Mouse (Mus musculus) spleen, postnatal 14 days (tissue): ENCODE data around the gene Apom.
"Not testable (repeated sequence)": the region's sequence is repeated elsewhere in the genome, so short reads cannot be mapped to it uniquely, and the experiment has no call there.

Experiments
- DNase-seq, 2 experiments: peaks; one replicate each; pipeline ENCODE4 v3.0.0; 2021 to 2022; ENCODE audit warnings: low spot score in 2 of 2

Apom gene

GRCm38 (mm10) chr17:35127017-35127416, 4.8 kb downstream of the Apom start:
- DNase-seq, result no peak

GRCm38 (mm10) chr17:35126206-35126611, 5.6 kb downstream of the Apom start, which contains the start of gene D17H6S53E:
TSS of gene D17H6S53E (plus strand) at chr17:35126373.
- DNase-seq, result peak; percentile 63 to 66

- no peak for DNase-seq
Observed at GRCm38 (mm10) chr17:35125578-35125977, 6.3 kb downstream of the Apom start.

GRCm38 (mm10) chr17:35125081-35125480, 6.8 kb downstream of the Apom start:
- no peak for DNase-seq

GRCm38 (mm10) chr17:35124261-35124896, 7.5 kb downstream of the Apom start:
- not testable (repeated sequence) for DNase-seq

GRCm38 (mm10) chr17:35123287-35123686, 8.6 kb downstream of the Apom start:
- DNase-seq, result not testable (repeated sequence)

GRCm38 (mm10) chr17:35121871-35122303, 10.0 kb downstream of the Apom start, which contains the start of gene Csnk2b:
TSS of gene Csnk2b (minus strand) at chr17:35122053.
- peak in 1 of 2 experiments; percentile 29 for DNase-seq

GRCm38 (mm10) chr17:35121143-35121799, 10.6 kb downstream of the Apom start, which contains the start of gene Gpank1:
TSS of gene Gpank1 (plus strand) at chr17:35121455.
- peak; percentile 91 to 94 for DNase-seq

GRCm38 (mm10) chr17:35120745-35121142, 11.1 kb downstream of the Apom start:
- no peak for DNase-seq

GRCm38 (mm10) chr17:35115046-35116019, 16.5 kb downstream of the Apom start, which contains the start of gene Ly6g5b:
TSS of gene Ly6g5b (minus strand) at chr17:35115428.
- peak in 1 of 2 experiments; percentile 48 for DNase-seq

- no peak for DNase-seq
Observed at GRCm38 (mm10) chr17:35111774-35112173, 20.1 kb downstream of the Apom start.

GRCm38 (mm10) chr17:35108097-35108496, 23.8 kb downstream of the Apom start, which contains the start of gene Ly6g5c:
TSS of gene Ly6g5c (plus strand) at chr17:35108279.
- no peak for DNase-seq

GRCm38 (mm10) chr17:35106522-35106921, 25.3 kb downstream of the Apom start:
- DNase-seq, result no peak

- peak in 1 of 2 experiments; percentile 37 for DNase-seq
Observed at GRCm38 (mm10) chr17:35105740-35106389, 26.0 kb downstream of the Apom start.

GRCm38 (mm10) chr17:35104754-35105153, 27.1 kb downstream of the Apom start:
- no peak for DNase-seq

GRCm38 (mm10) chr17:35104079-35104478, 27.8 kb downstream of the Apom start:
- DNase-seq, result no peak

- DNase-seq, result no peak
Observed at GRCm38 (mm10) chr17:35103221-35103690, 28.6 kb downstream of the Apom start.

GRCm38 (mm10) chr17:35102299-35102698, 29.6 kb downstream of the Apom start:
- DNase-seq, result no peak

GRCm38 (mm10) chr17:35101161-35101560, 30.7 kb downstream of the Apom start:
- no peak for DNase-seq

GRCm38 (mm10) chr17:35100196-35100765, 31.6 kb downstream of the Apom start:
- DNase-seq, result no peak
